Comparison of ENCODE assay signal across 23 mouse cellular contexts in the genomic region with DNA sequence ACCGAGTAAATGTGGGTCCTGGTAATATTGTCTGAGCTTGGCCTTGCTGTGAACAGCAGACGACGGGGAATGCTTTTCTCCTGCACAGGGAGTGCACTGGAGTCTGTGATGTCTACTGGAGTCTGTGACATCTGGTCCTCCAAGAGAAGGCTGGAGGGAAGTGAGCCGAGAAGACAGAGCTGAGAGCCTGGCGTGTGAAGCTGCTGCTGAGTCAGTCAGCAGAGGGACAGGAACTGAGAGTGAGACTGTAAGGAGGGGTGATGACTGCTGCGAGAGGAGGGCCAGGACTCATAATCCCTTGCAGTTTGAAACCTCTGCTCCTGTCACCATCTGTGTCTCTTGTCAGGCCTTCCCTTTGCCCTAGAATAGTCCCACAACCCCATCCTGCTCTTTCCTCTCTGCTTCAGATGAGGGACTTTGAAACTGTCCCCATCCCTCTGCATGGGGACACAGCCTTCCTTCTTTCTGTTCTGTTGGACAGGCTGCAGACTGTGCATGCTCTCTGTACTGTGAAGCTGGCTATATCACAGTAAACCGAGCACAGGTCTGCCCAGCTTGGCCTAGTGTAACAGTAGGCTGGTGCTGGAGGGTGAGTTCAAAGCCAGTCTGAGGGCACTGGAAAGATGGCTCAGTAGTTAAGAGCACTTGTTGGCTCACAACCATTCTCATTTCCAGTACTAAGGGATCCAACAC. TPM values are rescaled to one million over a fixed set of nuclear protein-coding genes. Genes with fewer than 3 reads are reported as not detected.
DNase-seq lines count a peak whose midpoint lies in the region; ATAC-seq and TF ChIP-seq lines count a peak whose summit lies in the region.
"Had no signal": no experiment of that assay in that cellular context is flagged by ENCODE, and none has a peak within 500 bp of the region (broad histone marks: within the 10 kb centered on the region; RNA-seq: fewer than 3 reads in every experiment).

No protein-coding gene starts in this region.

- peaks cover 10% of the 10 kb centered on the region for H3K36me3 ChIP-seq in intestine, postnatal 0 days (ENCODE audit: control insufficient read depth, insufficient read depth)
- H3K36me3 ChIP-seq in intestine, embryonic 16.5 days (ENCODE audit: control insufficient read depth, insufficient read depth, low read length) = no peaks in the 10 kb centered on the region
- peaks cover 3% of the 10 kb centered on the region for H3K36me3 ChIP-seq in liver, embryonic 14.5 days (replicated peaks; ENCODE audit: control insufficient read depth, insufficient read depth, low read depth)
- peaks cover 9% of the 10 kb centered on the region; the same call in 1 of the 2 replicates for H3K36me3 ChIP-seq in midbrain, embryonic 14.5 days (ENCODE audit: control insufficient read depth, insufficient read depth, low read length)

- no peaks in the 10 kb centered on the region for H3K4me1 ChIP-seq in intestine, postnatal 0 days (replicated peaks; ENCODE audit: control insufficient read depth, insufficient read depth, low read length)
- 0 out of 2 replicates have a peak, but pooled peaks cover 4% of the 10 kb centered on the region for H3K4me1 ChIP-seq in intestine, embryonic 16.5 days (ENCODE audit: control insufficient read depth, insufficient read depth, low read length)
- peaks cover 31 to 36% of the 10 kb centered on the region in 2 experiments for H3K4me1 ChIP-seq in liver, embryonic 14.5 days (replicated peaks; ENCODE audit: control insufficient read depth in 2 of 2, insufficient read depth in 2 of 2, low read length in 1 of 2)
- no peaks in the 10 kb centered on the region for H3K4me1 ChIP-seq in midbrain, embryonic 14.5 days (ENCODE audit: control insufficient read depth, insufficient read depth, low read length)

- TF ChIP-seq EP300 in liver, embryonic 14.5 days (IDR thresholded peaks at IDR 0.05; ENCODE audit: low read depth) = no peak

- no peak for ATAC-seq in intestine, postnatal 0 days
- no peak for ATAC-seq in intestine, embryonic 16.5 days
- ATAC-seq in liver, embryonic 14.5 days (ENCODE audit: insufficient read depth) = no peak
- no peak for ATAC-seq in midbrain, embryonic 14.5 days (ENCODE audit: low FRiP score, low TSS enrichment)
- ATAC-seq: hindbrain, embryonic 16.5 days; Patski had no signal

- WGBS in intestine, postnatal 0 days = 67% methylated on average over 7 of the region's 7 CpGs
- 62% methylated on average over 7 of the region's 7 CpGs for WGBS in intestine, embryonic 16.5 days
- WGBS in liver, embryonic 14.5 days (ENCODE audit: insufficient replicate concordance) = 70% methylated on average over 7 of the region's 7 CpGs
- 75% methylated on average over 7 of the region's 7 CpGs for WGBS in midbrain, embryonic 14.5 days

- H3K27ac ChIP-seq in intestine, postnatal 0 days (ENCODE audit: low read depth, low read length) = no peak overlapping the region
- H3K27ac ChIP-seq in intestine, embryonic 16.5 days (ENCODE audit: low read length) = no peak overlapping the region; the same call in 1 of the 2 replicates
- peak overlapping the region; percentile 33 for H3K27ac ChIP-seq in liver, embryonic 14.5 days
- H3K27ac ChIP-seq in midbrain, embryonic 14.5 days (replicated peaks; ENCODE audit: low read depth, low read length) = no peak overlapping the region
- H3K27ac ChIP-seq: heart, adult 2 months; left cerebral cortex, adult 2 months had no signal

- 0 out of 2 replicates have a peak overlapping the region, but pooled peaks have one; percentile 26 for H3K9ac ChIP-seq in intestine, postnatal 0 days (ENCODE audit: low read depth, low read length)
- H3K9ac ChIP-seq in intestine, embryonic 16.5 days (ENCODE audit: low read depth, low read length) = no peak overlapping the region
- H3K9ac ChIP-seq in liver, embryonic 14.5 days (replicated peaks) = no peak overlapping the region
- H3K9ac ChIP-seq in midbrain, embryonic 14.5 days (replicated peaks; ENCODE audit: low read length) = no peak overlapping the region

- TF ChIP-seq CTCF in intestine, postnatal 0 days (IDR thresholded peaks at IDR 0.05; ENCODE audit: low read depth) = no peak
- no peak for TF ChIP-seq CTCF in liver, embryonic 14.5 days (IDR thresholded peaks at IDR 0.05; ENCODE audit: low read depth)

- no peak overlapping the region for H3K4me2 ChIP-seq in intestine, postnatal 0 days (replicated peaks; ENCODE audit: low read depth)
- no peak overlapping the region for H3K4me2 ChIP-seq in intestine, embryonic 16.5 days (ENCODE audit: low read depth, low read length)
- no peak overlapping the region for H3K4me2 ChIP-seq in liver, embryonic 14.5 days (ENCODE audit: low read depth)
- H3K4me2 ChIP-seq in midbrain, embryonic 14.5 days (ENCODE audit: low read length) = no peak overlapping the region
- H3K4me2 ChIP-seq: midbrain, embryonic 11.5 days had no signal

- H3K9me3 ChIP-seq in intestine, postnatal 0 days (ENCODE audit: control insufficient read depth) = no peaks in the 10 kb centered on the region
- H3K9me3 ChIP-seq in intestine, embryonic 16.5 days (ENCODE audit: control insufficient read depth, low read length) = no peaks in the 10 kb centered on the region
- H3K9me3 ChIP-seq in liver, embryonic 14.5 days (ENCODE audit: control insufficient read depth, low read length) = no peaks in the 10 kb centered on the region
- no peaks in the 10 kb centered on the region for H3K9me3 ChIP-seq in midbrain, embryonic 14.5 days (ENCODE audit: control insufficient read depth, low read length)

- DNase-seq in spleen, postnatal 10 days (ENCODE audit: low spot score in 2 of 2) = peak; percentile 26 to 27
- DNase-seq in spleen, adult 18-20 months = no peak
- peak in 1 of 3 experiments; percentile 53 for DNase-seq in liver, embryonic 14.5 days (ENCODE audit: low read depth in 3 of 3, low spot score in 3 of 3)
- no peak for DNase-seq in Muller cell, postnatal 12 days (ENCODE audit: inconsistent ontology term)
- no peak for DNase-seq in midbrain, embryonic 14.5 days
- DNase-seq: adrenal gland, adult 8-10 months; cerebellum, postnatal 14 days; embryo, embryonic 11 days; gastrocnemius, postnatal 10 days; heart, adult 2 months; heart, postnatal 36 days; kidney, adult 11 months; kidney, postnatal 10 days; left cerebral cortex, postnatal 4 days; lung, adult 2 months; right cerebral cortex, postnatal 4 days; thymus, adult 18-20 months had no signal

- H3K4me3 ChIP-seq in intestine, postnatal 0 days (ENCODE audit: low read depth, low read length) = no peak overlapping the region
- H3K4me3 ChIP-seq in intestine, embryonic 16.5 days (ENCODE audit: low read length) = no peak overlapping the region
- no peak overlapping the region for H3K4me3 ChIP-seq in liver, embryonic 14.5 days (ENCODE audit: insufficient read depth in 1 of 2, low read depth in 2 of 2, low read length in 2 of 2)
- no peak overlapping the region for H3K4me3 ChIP-seq in midbrain, embryonic 14.5 days (replicated peaks; ENCODE audit: low read depth, low read length)
- H3K4me3 ChIP-seq: heart, adult 2 months; left cerebral cortex, adult 2 months had no signal

- no peaks in the 10 kb centered on the region for H3K27me3 ChIP-seq in intestine, postnatal 0 days (replicated peaks; ENCODE audit: control insufficient read depth, insufficient read depth, low read length)
- H3K27me3 ChIP-seq in intestine, embryonic 16.5 days (replicated peaks; ENCODE audit: control insufficient read depth, insufficient read depth, low read length) = no peaks in the 10 kb centered on the region
- no peaks in the 10 kb centered on the region for H3K27me3 ChIP-seq in liver, embryonic 14.5 days (ENCODE audit: control insufficient read depth, insufficient read depth, low read length)
- no peaks in the 10 kb centered on the region for H3K27me3 ChIP-seq in midbrain, embryonic 14.5 days (ENCODE audit: control insufficient read depth, insufficient read depth, low read length)
- H3K27me3 ChIP-seq: Patski had no signal

RNA-seq across cellular contexts. Expression of a gene that starts 15.2 kb away (rescaled TPM):
- 6.0 and 6.8 TPM in 2 replicates for polyA plus RNA-seq in intestine, postnatal 0 days (2015; fragmentation: Nextera tagmentation; extraction: Ambion mirVana)
- polyA plus RNA-seq in intestine, embryonic 16.5 days (2015; fragmentation: Nextera tagmentation; extraction: Ambion mirVana) = 10.1 and 12.3 TPM in 2 replicates
- polyA plus RNA-seq in liver, embryonic 14.5 days (2012; rRNA removed) = 2.2 and 3.5 TPM in 2 replicates
- 4.4 and 5.2 TPM in 2 replicates for polyA plus RNA-seq in liver, embryonic 14.5 days (2014; fragmentation: Nextera tagmentation; extraction: Ambion mirVana)
- polyA plus RNA-seq in midbrain, embryonic 14.5 days (2014; fragmentation: Nextera tagmentation; extraction: Ambion mirVana) = 13.0 and 18.5 TPM in 2 replicates

RNA-seq across cellular contexts. Expression of a gene that starts 35.9 kb away (rescaled TPM):
- 0.50 and 0.58 TPM in 2 replicates for polyA plus RNA-seq in intestine, postnatal 0 days (2015; fragmentation: Nextera tagmentation; extraction: Ambion mirVana)
- 2.5 and 2.7 TPM in 2 replicates for polyA plus RNA-seq in intestine, embryonic 16.5 days (2015; fragmentation: Nextera tagmentation; extraction: Ambion mirVana)
- polyA plus RNA-seq in liver, embryonic 14.5 days (2012; rRNA removed) = 3.3 and 4.9 TPM in 2 replicates
- 8.3 and 9.9 TPM in 2 replicates for polyA plus RNA-seq in liver, embryonic 14.5 days (2014; fragmentation: Nextera tagmentation; extraction: Ambion mirVana)
- polyA plus RNA-seq in midbrain, embryonic 14.5 days (2014; fragmentation: Nextera tagmentation; extraction: Ambion mirVana) = 0.84 and 2.0 TPM in 2 replicates

Comparison
In these comparisons a context has a peak if more than half of its experiments do, and no peak if none do; other contexts are left out.
1. DNase-seq: peak in spleen, postnatal 10 days (2 of 2); none in spleen, adult 18-20 months (0 of 2), Muller cell, postnatal 12 days (single experiment) and midbrain, embryonic 14.5 days (single experiment).